Mouse (Mus musculus) stomach, adult 2 months (tissue): ENCODE data around the gene Ift172. TPM values are rescaled to one million over a fixed set of nuclear protein-coding genes. Genes with fewer than 3 reads are reported as not detected.

ENCODE experiments used
- polyA plus RNA-seq: library from polyadenylated mRNA; depleted of rRNA; stranded (reverse); fragments of >200 nt; gene quantifications from 2 replicates; pipeline ENCODE4 v1.2.3, GENCODE M21; 2012; rRNA removed

Gene Ift172
- polyA plus RNA-seq: 11.9 and 14.9 TPM in 2 replicates

DNA sequence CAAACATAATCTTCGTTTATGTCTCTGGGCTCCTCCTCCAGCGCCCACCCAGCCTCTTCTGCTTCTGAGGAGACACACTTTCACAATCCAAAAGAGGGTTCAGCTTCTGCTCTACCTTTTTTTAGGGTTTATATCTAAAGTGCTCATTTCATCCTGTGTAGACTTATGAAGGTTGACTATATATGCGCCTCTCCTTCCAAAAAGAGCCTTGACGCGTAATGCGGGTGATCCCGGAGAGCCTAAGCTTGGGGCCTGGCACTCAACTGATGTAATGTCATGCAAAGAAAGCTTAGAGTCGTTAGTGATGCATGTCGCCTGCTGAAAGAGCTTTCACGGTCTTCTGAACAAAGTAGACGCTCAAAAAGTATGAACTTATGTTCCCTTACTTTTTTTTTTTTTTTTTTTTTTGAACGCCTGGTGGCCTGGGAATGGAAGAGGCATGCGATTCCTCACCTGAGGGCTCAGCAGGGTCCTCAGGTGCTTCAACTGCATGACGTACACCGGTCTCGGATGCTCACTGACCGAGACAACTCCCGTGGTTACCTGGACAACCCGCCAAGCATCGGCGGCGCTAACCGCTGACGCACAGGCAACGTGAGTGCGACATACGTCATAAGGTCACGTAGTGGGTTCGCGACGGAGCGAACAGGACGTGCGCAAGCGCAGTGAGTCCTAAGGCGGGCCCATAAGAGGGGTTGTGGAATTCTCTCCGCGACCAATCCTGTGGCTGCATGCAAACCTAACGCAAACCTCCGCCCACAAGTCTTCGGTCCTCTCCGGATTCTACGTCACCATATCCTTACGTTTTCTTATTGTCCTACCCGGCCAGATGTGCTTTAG lies at the start of gene Ift172:
Ift172 (minus strand) TSS at position 596 of the 840 bp plus-strand sequence.

DNA sequence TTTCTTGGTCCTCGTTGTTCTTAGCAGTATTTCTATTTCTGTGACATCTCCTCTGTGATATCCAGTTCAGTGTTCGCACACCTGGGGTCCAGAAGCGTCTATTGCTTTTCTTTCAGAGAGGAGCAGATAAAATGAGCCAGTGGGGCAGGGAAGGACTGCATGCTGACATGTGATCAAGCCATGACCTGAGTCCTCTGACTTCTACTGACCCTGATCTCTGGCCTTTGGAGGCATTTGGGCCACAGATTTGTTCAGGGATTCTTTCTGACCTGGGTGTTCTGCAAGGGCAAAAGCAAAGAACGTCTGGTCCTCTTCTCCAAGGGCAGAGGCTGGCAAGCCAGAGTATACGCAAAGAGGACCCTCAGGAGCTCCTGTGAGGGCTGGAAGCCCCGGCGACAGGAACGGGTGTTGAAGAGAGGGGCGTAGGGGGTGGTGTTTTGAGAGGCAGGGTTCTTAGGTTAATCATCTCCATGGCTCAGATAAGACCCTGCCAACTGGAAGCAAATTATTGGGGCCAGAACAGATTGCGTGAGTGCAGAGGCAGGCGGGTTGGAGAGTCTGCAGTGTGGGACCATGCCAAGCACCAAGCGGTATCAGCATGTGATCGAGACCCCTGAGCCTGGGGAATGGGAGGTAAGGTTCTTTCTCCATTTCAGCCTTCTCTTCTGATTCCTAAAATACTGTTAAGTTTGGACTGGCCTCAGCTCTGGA lies 6.3 kb upstream of the Ift172 start, which contains the start of gene Gckr:
Gckr (plus strand) TSS at position 397 of the 711 bp plus-strand sequence.

DNA sequence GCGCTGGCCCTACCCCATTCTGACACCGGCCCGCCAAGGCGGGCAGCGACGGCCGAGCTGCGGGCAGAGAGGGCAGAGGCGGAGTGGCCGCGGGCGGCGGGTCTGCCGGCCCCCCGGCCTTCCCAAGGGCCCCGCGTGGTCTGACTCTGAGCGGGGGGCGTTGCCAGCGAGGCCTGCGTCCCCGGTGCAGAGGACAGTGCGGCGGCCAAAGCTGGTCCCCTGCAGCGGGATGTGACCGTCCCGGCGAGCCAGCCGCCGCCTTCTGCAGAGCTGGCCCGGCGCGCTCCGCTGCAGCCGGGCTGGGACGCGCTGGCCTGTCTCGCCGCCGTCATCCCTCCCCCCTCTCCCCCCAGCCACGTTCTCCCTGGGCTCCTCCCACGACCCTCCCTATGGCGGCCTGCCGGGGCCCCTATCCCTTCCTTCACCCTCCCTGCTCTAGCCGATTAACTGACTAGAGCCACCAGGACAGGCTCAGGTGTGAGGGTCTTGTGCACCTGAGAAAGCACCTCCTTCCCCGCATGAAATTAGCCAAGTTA lies 4.8 kb upstream of the Ift172 start, which contains the start of gene Fndc4:
Fndc4 (minus strand) TSS at position 475 of the 536 bp plus-strand sequence.

DNA sequence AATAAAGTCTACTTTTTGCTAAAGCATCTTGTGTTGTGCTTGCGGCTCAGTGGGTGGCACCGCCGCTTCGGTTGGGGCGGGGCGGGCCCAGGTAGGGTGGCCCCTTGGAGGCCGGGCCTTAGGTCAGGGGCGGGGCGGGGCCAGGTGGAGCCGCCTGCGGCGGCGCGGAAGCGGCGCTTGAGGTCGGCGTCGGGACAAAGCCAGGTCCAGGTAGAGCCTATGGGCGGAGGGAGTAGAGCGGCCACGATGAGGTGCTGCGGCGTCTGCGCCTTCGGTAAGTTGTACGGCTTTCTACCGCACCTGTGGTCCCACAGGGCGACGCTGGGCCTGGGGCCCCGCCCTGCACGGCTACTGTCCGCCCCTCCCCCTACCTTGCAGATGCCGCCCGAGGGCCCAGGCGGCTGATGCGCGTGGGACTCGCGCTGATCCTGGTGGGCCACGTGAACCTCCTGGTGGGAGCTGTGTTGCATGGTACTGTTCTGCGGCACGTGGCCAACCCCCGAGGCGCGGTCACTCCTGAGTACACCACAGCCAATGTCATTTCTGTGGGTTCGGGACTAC lies 39.3 kb downstream of the Ift172 start, which contains the start of gene Krtcap3:
Krtcap3 (plus strand) TSS at position 151 of the 561 bp plus-strand sequence.

DNA sequence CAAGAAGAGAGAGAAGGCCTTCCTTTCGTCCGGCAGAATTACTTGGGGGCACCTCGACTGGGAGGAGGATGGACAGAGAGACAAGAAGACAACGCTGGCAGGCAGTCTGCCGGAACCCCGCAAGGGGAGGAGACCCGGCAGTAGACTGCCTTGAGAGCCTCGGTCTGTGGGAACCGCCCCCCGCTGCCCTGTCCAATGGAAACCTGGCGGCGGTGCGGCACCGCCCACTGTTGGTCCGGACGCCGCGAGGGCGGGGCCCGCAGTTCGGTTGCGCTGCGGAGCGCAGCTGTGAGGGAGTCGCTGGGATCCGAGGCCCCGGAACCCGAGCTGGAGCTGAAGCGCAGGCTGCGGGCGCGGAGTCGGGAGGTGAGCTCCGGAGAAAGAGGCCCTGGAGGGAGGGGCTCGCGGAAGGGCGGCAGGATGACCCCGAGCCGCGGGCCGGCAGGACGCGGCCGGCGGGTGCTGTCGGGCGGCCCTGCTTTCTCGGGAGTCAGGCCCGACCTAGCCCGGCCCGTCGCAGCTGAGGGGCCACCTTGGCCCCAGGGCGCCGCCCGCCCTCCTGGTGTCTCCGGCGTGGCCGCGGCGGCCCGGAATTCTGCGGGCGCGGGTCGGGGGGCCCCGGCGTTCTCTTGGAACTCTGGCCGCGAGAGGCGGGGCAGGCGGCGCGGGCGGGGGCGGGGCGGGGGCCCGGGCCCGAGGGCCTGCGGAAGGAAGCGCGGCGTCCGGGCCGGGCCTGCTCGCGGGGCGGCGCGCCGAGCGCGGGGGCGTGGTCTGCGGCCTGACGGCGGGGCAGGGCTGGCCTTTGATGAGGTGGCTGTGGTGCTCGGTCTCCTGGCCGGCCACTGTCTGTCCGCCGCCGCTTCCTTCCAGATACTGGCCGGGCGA lies 50.0 kb downstream of the Ift172 start, which contains the start of the genes Nrbp1 and Gm9970:
Nrbp1 (plus strand) TSS at position 228 of the 885 bp plus-strand sequence.
Gm9970 (minus strand) TSS at position 596 of the 885 bp plus-strand sequence.

DNA sequence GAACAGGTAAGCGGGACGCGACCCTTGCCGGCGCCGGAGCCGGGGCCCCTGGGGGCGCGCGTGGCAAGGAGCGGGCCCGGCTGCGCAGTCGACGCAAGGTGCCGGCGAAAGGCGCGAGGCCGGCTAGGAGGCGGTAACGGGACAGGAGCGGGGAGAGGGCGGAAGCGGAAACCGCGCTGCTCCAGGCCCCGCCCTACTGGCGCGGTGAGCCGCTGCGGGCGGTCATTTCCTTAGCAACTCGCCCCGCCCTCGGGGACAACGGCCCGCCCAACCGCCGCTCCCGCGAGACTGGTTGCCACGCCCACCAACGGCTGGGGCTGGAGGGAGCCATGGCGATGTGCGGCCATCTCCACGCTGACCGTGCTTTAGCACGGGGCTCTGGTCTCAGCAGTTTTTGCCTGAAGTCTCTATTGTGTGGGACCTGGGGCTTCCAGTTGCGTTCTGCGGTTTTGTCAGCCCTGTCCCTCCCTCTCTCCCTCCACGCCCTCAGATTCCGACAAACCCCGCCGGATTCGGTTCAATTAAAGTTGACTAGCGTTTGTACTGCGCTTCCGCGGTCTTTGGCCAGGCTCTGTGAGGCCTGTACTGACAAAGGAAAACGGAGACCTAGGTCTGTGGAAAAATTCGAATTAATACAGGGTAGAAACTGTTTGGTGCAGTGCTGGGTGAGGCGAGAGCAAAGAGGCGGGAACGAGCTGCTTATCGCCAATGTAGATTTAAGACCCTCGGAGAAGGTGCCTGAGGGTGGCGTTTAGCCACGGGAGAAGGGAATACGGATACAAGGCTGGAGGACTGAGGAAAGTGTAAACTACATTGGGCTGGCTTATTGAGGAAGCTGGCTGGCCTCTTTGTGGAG lies 70.2 kb downstream of the Ift172 start, which contains the start of gene Ppm1g:
Ppm1g (minus strand) TSS at position 240 of the 856 bp plus-strand sequence.

Other genes starting within 250 kb of the Ift172 start
- 27.4 and 33.9 TPM in 2 replicates for gene Atraid, start 242.8 kb downstream of the Ift172 start, polyA plus RNA-seq
- 10.2 and 11.2 TPM in 2 replicates for gene Slc5a6, start 242.2 kb downstream of the Ift172 start, polyA plus RNA-seq
- 11.9 and 14.2 TPM in 2 replicates for gene Cad, start 236.3 kb downstream of the Ift172 start, polyA plus RNA-seq
- gene Dnajc5g, start 184.8 kb downstream of the Ift172 start, polyA plus RNA-seq: not detected in 2 replicates
- 0.15 and 0.29 TPM in 2 replicates for gene Slc30a3, start 182.9 kb downstream of the Ift172 start, polyA plus RNA-seq
- gene Trim54, start 174.4 kb downstream of the Ift172 start, polyA plus RNA-seq: 2.8 and 4.1 TPM in 2 replicates
- not detected in 2 replicates for gene Ucn, start 152.3 kb downstream of the Ift172 start, polyA plus RNA-seq
- gene Mpv17, start 136.9 kb downstream of the Ift172 start, polyA plus RNA-seq: 23.9 and 27.3 TPM in 2 replicates
- gene Gm29609, start 111.2 kb downstream of the Ift172 start, polyA plus RNA-seq: 0.14 and 2.1 TPM in 2 replicates
- 13.3 and 14.6 TPM in 2 replicates for gene Gtf3c2, start 111.0 kb downstream of the Ift172 start, polyA plus RNA-seq
- 36.2 and 37.1 TPM in 2 replicates for gene Snx17, start 97.9 kb downstream of the Ift172 start, polyA plus RNA-seq
- 20.2 and 24.5 TPM in 2 replicates for gene Eif2b4, start 97.7 kb downstream of the Ift172 start, polyA plus RNA-seq
- 25.0 and 34.4 TPM in 2 replicates for gene Zfp513, start 88.8 kb downstream of the Ift172 start, polyA plus RNA-seq
- gene Ppm1g, start 70.4 kb downstream of the Ift172 start, polyA plus RNA-seq: 42.5 and 93.0 TPM in 2 replicates
- gene Nrbp1, start 50.3 kb downstream of the Ift172 start, polyA plus RNA-seq: 121 and 134 TPM in 2 replicates
- 0.13 TPM in 1 of 2 replicates, not detected in the other for gene Gm9970, start 49.9 kb downstream of the Ift172 start, polyA plus RNA-seq
- gene Krtcap3, start 39.4 kb downstream of the Ift172 start, polyA plus RNA-seq: 113 and 161 TPM in 2 replicates
- 6.3 and 7.4 TPM in 2 replicates for gene Fndc4, start 5.0 kb upstream of the Ift172 start, polyA plus RNA-seq
- not detected in 2 replicates for gene Gckr, start 6.3 kb upstream of the Ift172 start, polyA plus RNA-seq
- 2.3 and 3.3 TPM in 2 replicates for gene Zfp512, start 161.3 kb upstream of the Ift172 start, polyA plus RNA-seq
- gene 4930548H24Rik, start 194.6 kb upstream of the Ift172 start, polyA plus RNA-seq: not detected in 2 replicates
- 5.8 and 10.8 TPM in 2 replicates for gene Gpn1, start 203.6 kb upstream of the Ift172 start, polyA plus RNA-seq
- gene Slc4a1ap, start 235.9 kb upstream of the Ift172 start, polyA plus RNA-seq: 4.0 and 6.3 TPM in 2 replicates
- gene Supt7l, start 236.7 kb upstream of the Ift172 start, polyA plus RNA-seq: 3.0 and 3.2 TPM in 2 replicates